Mouse (Mus musculus) central nervous system, embryonic 14 days (tissue): ENCODE results near the gene Olfr1287. TPM values are rescaled to one million over a fixed set of nuclear protein-coding genes. Genes with fewer than 3 reads are reported as not detected.

Experiments used
- polyA plus RNA-seq: library from polyadenylated mRNA; depleted of rRNA; stranded (reverse); fragments of >200 nt; gene quantifications from 2 replicates; pipeline ENCODE4 v1.2.3, GENCODE M21; 2012; rRNA removed

The Olfr1287 gene
- not detected in 2 replicates for polyA plus RNA-seq

DNA sequence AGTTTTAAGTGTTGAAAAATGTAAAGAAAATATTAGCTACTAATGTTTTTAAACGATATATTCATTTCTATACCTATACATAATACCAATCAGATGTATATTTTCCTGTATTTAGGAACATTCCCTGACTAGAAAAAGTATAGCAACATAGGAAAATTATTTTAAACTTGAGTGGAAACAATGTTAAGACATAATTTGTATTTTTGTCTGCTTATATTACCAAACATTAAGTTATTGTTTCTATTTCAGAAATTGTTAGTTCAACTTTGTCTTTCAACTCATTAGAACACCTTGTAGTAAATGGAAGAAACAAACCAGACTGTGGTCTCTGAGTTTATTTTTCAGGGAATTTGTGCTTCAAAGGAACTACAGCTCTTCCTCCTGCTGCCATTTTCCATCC lies at the start of gene Olfr1287:
TSS of gene Olfr1287 (plus strand) at position 301 of the 400 bp plus-strand sequence.

DNA sequence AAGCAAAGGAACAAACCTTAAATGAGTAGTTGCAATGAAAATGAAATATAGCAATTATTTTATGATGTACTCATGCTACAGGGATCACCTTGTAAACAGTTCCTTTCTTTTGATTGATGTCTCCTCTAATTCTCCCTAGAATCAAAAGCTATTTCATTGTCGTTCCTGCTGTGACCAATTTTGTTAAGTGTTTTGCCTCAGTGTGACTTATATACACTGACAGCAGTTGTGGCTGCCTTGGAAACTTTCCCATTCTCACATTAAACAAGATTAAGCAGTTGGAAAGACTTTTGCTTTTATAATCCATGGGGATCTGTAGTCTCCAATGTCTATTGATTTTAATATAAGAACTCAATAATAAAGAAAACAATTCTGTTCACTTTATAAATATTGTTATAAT lies 26.0 kb upstream of the Olfr1287 start, which contains the start of gene Olfr1286:
TSS of gene Olfr1286 (minus strand) at position 185 of the 400 bp plus-strand sequence.

DNA sequence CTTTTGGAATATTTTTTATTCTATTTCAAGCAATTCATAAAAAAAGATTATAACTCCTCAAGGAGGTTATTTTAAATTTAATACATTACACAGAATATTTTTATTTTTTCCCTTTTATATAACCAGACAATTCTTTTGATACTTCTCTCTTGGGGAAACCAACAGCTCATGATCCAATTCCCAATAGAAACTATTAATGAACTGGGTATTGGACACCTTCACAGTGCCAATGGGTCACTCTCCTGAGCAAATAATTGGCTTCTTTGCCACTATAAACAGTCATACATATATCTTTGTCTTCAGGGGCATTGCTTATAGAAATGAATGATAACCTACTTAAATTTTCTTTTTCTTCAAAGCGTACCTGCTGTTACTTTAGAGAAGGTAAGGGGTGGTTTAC lies 24.9 kb downstream of the Olfr1287 start, which contains the start of gene Olfr1288:
TSS of gene Olfr1288 (plus strand) at position 301 of the 400 bp plus-strand sequence.

DNA sequence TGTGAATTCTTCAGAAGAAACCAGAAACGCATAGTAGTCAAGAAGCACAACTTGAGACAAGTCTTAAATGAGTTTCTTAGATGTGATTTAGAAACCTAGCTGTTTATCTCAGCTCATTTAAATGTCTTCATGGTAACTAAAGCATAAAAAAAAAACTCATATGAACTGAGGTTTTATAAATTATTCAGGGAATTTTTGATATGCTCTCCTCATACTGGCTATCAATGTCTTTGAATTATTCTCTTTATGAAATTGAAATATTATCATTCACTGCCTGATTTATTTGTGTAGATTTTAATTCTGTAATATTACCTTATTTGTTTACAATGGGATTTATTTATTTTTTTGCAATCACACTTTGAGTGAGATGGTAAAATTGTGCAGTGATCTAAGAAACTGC lies 31.6 kb downstream of the Olfr1287 start, which contains the start of gene Olfr1289:
TSS of gene Olfr1289 (plus strand) at position 301 of the 400 bp plus-strand sequence.

DNA sequence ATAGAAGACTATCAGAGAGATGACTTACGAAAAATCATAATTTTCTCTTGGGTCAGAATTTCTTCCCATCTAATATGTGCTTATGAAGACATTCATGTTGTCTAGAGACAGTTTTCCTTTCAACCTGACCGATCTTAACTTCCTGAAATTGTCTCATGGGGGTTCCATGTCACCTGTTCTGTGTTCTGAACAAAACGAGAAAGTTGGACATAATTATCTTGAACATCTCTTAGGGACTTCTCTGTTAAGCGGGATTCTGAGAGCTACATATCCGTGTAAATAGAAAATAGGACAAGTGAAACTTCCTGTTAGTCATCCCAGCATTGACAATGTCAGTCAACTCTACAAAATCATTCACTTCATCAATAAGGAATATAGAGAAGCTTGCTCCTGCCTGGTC lies 44.8 kb downstream of the Olfr1287 start, which contains the start of gene Olfr1290:
TSS of gene Olfr1290 (minus strand) at position 101 of the 400 bp plus-strand sequence.

DNA sequence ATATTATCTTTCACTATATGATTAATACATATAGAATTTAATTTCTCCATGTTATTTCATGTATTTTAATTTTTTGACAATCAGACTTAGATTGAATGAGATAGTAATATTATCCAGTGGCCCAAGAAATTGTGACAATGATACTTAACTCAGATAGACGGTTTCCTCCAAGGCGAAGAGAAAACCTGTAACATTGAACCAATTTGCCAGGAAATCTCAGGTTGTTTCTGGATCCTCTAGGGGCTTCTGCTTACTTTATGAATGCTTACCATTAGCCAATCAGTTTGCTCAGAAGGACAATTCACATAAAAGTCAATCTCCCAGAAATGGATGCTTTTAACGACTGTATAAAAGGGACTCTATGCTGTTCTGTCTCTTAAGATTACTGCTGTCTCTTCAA lies 47.9 kb downstream of the Olfr1287 start, which contains the start of gene Olfr1291-ps1:
TSS of gene Olfr1291-ps1 (plus strand) at position 301 of the 400 bp plus-strand sequence.

Other genes with a start within 250 kb of the Olfr1287 start
- not detected in 2 replicates for gene 4930430A15Rik, start 219.5 kb upstream of the Olfr1287 start, polyA plus RNA-seq
- gene Olfr1275, start 213.9 kb upstream of the Olfr1287 start, polyA plus RNA-seq: not detected in 2 replicates
- gene Olfr1276, start 194.6 kb upstream of the Olfr1287 start, polyA plus RNA-seq: not detected in 2 replicates
- gene Olfr1277, start 175.0 kb upstream of the Olfr1287 start, polyA plus RNA-seq: not detected in 2 replicates
- not detected in 2 replicates for gene Olfr1278, start 159.0 kb upstream of the Olfr1287 start, polyA plus RNA-seq
- gene Olfr1279, start 148.5 kb upstream of the Olfr1287 start, polyA plus RNA-seq: not detected in 2 replicates
- gene Olfr1280, start 135.1 kb upstream of the Olfr1287 start, polyA plus RNA-seq: not detected in 2 replicates
- not detected in 2 replicates for gene Olfr1281, start 122.6 kb upstream of the Olfr1287 start, polyA plus RNA-seq
- gene Olfr1282, start 113.1 kb upstream of the Olfr1287 start, polyA plus RNA-seq: not detected in 2 replicates
- gene Olfr1283, start 82.4 kb upstream of the Olfr1287 start, polyA plus RNA-seq: not detected in 2 replicates
- not detected in 2 replicates for gene Olfr1284, start 73.6 kb upstream of the Olfr1287 start, polyA plus RNA-seq
- not detected in 2 replicates for gene Olfr1286, start 26.0 kb upstream of the Olfr1287 start, polyA plus RNA-seq
- not detected in 2 replicates for gene Olfr1288, start 25.0 kb downstream of the Olfr1287 start, polyA plus RNA-seq
- not detected in 2 replicates for gene Olfr1289, start 31.7 kb downstream of the Olfr1287 start, polyA plus RNA-seq
- gene Olfr1290, start 44.7 kb downstream of the Olfr1287 start, polyA plus RNA-seq: not detected in 2 replicates
- gene Olfr1291-ps1, start 48.0 kb downstream of the Olfr1287 start, polyA plus RNA-seq: not detected in 2 replicates
- not detected in 2 replicates for gene Olfr1293-ps, start 76.1 kb downstream of the Olfr1287 start, polyA plus RNA-seq
- not detected in 2 replicates for gene Olfr1294, start 91.1 kb downstream of the Olfr1287 start, polyA plus RNA-seq
- gene Olfr1295, start 120.5 kb downstream of the Olfr1287 start, polyA plus RNA-seq: not detected in 2 replicates
- gene Olfr1297, start 177.4 kb downstream of the Olfr1287 start, polyA plus RNA-seq: not detected in 2 replicates
- gene Olfr1298, start 200.1 kb downstream of the Olfr1287 start, polyA plus RNA-seq: not detected in 2 replicates
- gene Olfr1299, start 212.3 kb downstream of the Olfr1287 start, polyA plus RNA-seq: not detected in 2 replicates